Mouse (Mus musculus): ENCODE data around the gene Ddx41. TPM values are rescaled to one million over a fixed set of nuclear protein-coding genes. Genes with fewer than 3 reads are reported as not detected.
A peak's percentile ranks its signal among the peaks of the same experiment; 100 is the strongest.

The Ddx41 gene
- polyA plus RNA-seq, 1 experiment: 101 TPM

DNA sequence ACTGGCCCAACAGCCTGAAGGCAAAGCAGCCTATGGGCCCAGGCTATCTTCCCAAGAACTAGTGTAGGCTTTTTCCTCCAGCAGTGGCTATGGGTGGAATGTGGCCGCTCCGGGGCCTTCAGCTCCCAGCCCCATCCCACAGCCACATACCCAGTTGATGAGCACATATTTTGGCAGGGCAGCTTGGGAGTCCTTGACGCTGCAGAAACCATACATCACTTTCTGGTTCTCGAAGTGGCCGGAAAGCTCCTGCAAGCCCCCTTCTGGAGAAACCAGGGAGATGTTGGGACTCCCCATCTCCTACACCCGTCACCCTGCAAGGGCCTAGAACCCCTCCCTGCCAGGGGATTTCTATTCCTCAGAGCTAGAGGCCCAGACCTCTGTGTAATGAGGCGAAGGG lies 53.9 kb downstream of the Ddx41 start:
- Histone ChIP-seq H3K36me3 (ENCODE audit: control insufficient read depth, insufficient read depth, low read length) (no peaks in the 10 kb centered on the region), H3K4me1 (ENCODE audit: control insufficient read depth, insufficient read depth, insufficient read length) (peaks cover 12% of the 10 kb centered on the region), H3K4me3 (ENCODE audit: extremely low read depth, insufficient read depth, insufficient read length) (no peak overlapping the region), H3K27me3 (ENCODE audit: control insufficient read depth, insufficient read depth, low read length) (peaks cover 11% of the 10 kb centered on the region), H3K27ac (ENCODE audit: insufficient read depth, low read length) (peak overlapping the region; percentile 31; the same call in 1 of the 2 replicates)
- no peak for TF ChIP-seq CTCF (IDR thresholded peaks at IDR 0.05; ENCODE audit: extremely low read depth, insufficient read depth, insufficient read length, insufficient replicate concordance)
- TF ChIP-seq POLR2A (IDR thresholded peaks at IDR 0.05; ENCODE audit: low read depth, low read length): no peak
- no peak for DNase-seq (ENCODE audit: low read depth in 1 of 2, low spot score in 2 of 2)
- 82% methylated on average over 7 of the region's 7 CpGs for WGBS

Other genes starting within 250 kb of the Ddx41 start
- 195 and 230 TPM in 2 replicates for gene Prelid1, start 216.2 kb downstream of the Ddx41 start, polyA plus RNA-seq (2012; rRNA removed)
- gene Rab24, start 214.7 kb downstream of the Ddx41 start, polyA plus RNA-seq (2012; rRNA removed): 54.7 and 75.2 TPM in 2 replicates
- gene Mxd3, start 206.8 kb downstream of the Ddx41 start, polyA plus RNA-seq (2012; rRNA removed): 14.3 and 18.5 TPM in 2 replicates
- 63.9 and 70.1 TPM in 2 replicates for gene Lman2, start 173.9 kb downstream of the Ddx41 start, polyA plus RNA-seq (2012; rRNA removed)
- gene Rgs14, start 166.9 kb downstream of the Ddx41 start, polyA plus RNA-seq (2012; rRNA removed): 54.7 and 68.4 TPM in 2 replicates
- 0.87 and 2.2 TPM in 2 replicates for gene Slc34a1, start 138.5 kb downstream of the Ddx41 start, polyA plus RNA-seq (2012; rRNA removed)
- not detected in 2 replicates for gene Pfn3, start 121.4 kb downstream of the Ddx41 start, polyA plus RNA-seq (2012; rRNA removed)
- 0.64 and 1.6 TPM in 2 replicates for gene F12, start 109.9 kb downstream of the Ddx41 start, polyA plus RNA-seq (2012; rRNA removed)
- gene Grk6, start 91.6 kb downstream of the Ddx41 start, polyA plus RNA-seq (2012; rRNA removed): 189 and 229 TPM in 2 replicates
- 16.2 and 33.9 TPM in 2 replicates for gene Prr7, start 72.4 kb downstream of the Ddx41 start, polyA plus RNA-seq (2012; rRNA removed)
- 12.8 and 14.2 TPM in 2 replicates for gene Dbn1, start 48.5 kb downstream of the Ddx41 start, polyA plus RNA-seq (2012; rRNA removed)
- gene Pdlim7, start 23.0 kb downstream of the Ddx41 start, polyA plus RNA-seq (2012; rRNA removed): 38.3 and 46.2 TPM in 2 replicates
- 248 and 364 TPM in 2 replicates for gene Dok3, start 7.4 kb downstream of the Ddx41 start, polyA plus RNA-seq (2012; rRNA removed)
- 119 and 122 TPM in 2 replicates for gene Fam193b, start 34.5 kb upstream of the Ddx41 start, polyA plus RNA-seq (2012; rRNA removed)
- 42.4 and 45.7 TPM in 2 replicates for gene Tmed9, start 37.1 kb upstream of the Ddx41 start, polyA plus RNA-seq (2012; rRNA removed)
- gene B4galt7, start 63.2 kb upstream of the Ddx41 start, polyA plus RNA-seq (2012; rRNA removed): 22.8 and 25.7 TPM in 2 replicates
- 7.6 and 8.5 TPM in 2 replicates for gene Caml, start 86.3 kb upstream of the Ddx41 start, polyA plus RNA-seq (2012; rRNA removed)
- gene Ddx46, start 98.4 kb upstream of the Ddx41 start, polyA plus RNA-seq (2012; rRNA removed): 10.4 and 12.3 TPM in 2 replicates
- gene B230219D22Rik, start 156.5 kb upstream of the Ddx41 start, polyA plus RNA-seq (2012; rRNA removed): 16.2 and 18.2 TPM in 2 replicates
- gene Txndc15, start 178.0 kb upstream of the Ddx41 start, polyA plus RNA-seq (2012; rRNA removed): 18.6 and 21.2 TPM in 2 replicates
- gene Pcbd2, start 190.7 kb upstream of the Ddx41 start, polyA plus RNA-seq (2012; rRNA removed): 14.1 and 23.5 TPM in 2 replicates
- 0.06 TPM in 2 replicates for gene Catsper3, start 247.9 kb upstream of the Ddx41 start, polyA plus RNA-seq (2012; rRNA removed)